Mouse (Mus musculus): ENCODE data around the gene Gm17349. TPM values are rescaled to one million over a fixed set of nuclear protein-coding genes. Genes with fewer than 3 reads are reported as not detected.
"Not testable (repeated sequence)": the region's sequence is repeated elsewhere in the genome, so short reads cannot be mapped to it uniquely, and the experiment has no call there.

Gm17349 gene
- polyA plus RNA-seq, 1 experiment from 2014 or later: not detected

DNA sequence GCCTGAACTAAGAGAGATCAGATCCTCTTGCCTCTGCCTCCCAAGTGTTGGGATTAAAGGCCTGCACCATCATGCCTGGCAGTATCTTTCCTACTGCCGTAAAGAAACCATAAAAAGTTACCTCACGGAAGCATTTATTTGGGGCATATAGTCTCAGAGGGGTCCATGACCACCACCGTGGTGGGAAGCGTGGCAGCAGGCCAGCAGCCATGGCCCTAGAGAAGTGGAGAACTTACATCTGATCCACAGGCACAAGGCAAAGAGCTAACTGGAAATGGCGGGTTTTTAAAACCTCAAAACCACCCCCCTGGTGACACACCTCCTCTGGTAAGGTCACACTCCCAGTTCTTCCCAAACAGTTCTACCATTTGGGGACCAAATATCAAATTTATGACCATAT is 22.9 kb upstream of the Gm17349 start:
- Histone ChIP-seq H3K27me3 (ENCODE audit: control insufficient read depth, insufficient read depth, low read length) (no peaks in the 10 kb centered on the region), H3K4me1 (ENCODE audit: control insufficient read depth, insufficient read depth, low read length) (peaks cover 20% of the 10 kb centered on the region), H3K4me2 (ENCODE audit: low read length) (no peak overlapping the region), H3K4me3 (replicated peaks; ENCODE audit: low read depth, low read length) (no peak overlapping the region), H3K36me3 (ENCODE audit: control insufficient read depth, insufficient read depth, low read length) (peaks cover 31% of the 10 kb centered on the region), H3K27ac (replicated peaks; ENCODE audit: low read depth, low read length) (no peak overlapping the region), H3K9ac (replicated peaks; ENCODE audit: low read length) (no peak overlapping the region), H3K9me3 (ENCODE audit: control insufficient read depth, low read length) (no peaks in the 10 kb centered on the region)
- ATAC-seq (ENCODE audit: low FRiP score, low TSS enrichment) (no peak), DNase-seq (no peak)
- 96% methylated on average over 5 of the region's 5 CpGs for WGBS

DNA sequence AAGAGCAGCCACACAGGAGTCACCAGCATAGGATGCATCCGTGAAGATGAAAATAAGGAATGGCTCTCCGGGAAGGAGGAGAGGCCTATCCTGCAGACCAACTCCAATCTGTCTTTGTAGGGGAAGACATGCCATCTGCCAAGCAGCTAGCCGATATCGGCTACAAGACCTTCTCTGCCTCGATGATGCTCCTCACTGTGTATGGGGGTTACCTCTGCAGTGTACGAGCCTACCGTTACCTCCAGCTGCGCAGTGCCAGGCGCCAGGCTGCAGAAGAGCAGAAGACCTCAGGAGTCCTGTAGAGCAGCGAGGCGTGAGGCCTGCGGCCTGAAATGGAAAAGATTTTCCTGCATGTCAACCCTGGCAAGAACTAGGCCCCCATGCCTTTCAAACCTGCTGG is 22.2 kb upstream of the Gm17349 start:
- no peak overlapping the region for H3K9ac ChIP-seq (replicated peaks; ENCODE audit: low read length)
- no peak overlapping the region for H3K4me3 ChIP-seq (replicated peaks; ENCODE audit: low read depth, low read length)
- peaks cover 33% of the 10 kb centered on the region for H3K36me3 ChIP-seq (ENCODE audit: control insufficient read depth, insufficient read depth, low read length)
- WGBS: 95% methylated on average over 12 of the region's 12 CpGs
- no peak for ATAC-seq (ENCODE audit: low FRiP score, low TSS enrichment)
- no peak for DNase-seq
- no peak overlapping the region for H3K27ac ChIP-seq (replicated peaks; ENCODE audit: low read depth, low read length)
- peaks cover 20% of the 10 kb centered on the region for H3K4me1 ChIP-seq (ENCODE audit: control insufficient read depth, insufficient read depth, low read length)
- H3K9me3 ChIP-seq (ENCODE audit: control insufficient read depth, low read length): no peaks in the 10 kb centered on the region
- H3K4me2 ChIP-seq (ENCODE audit: low read length): no peak overlapping the region
- H3K27me3 ChIP-seq (ENCODE audit: control insufficient read depth, insufficient read depth, low read length): no peaks in the 10 kb centered on the region

DNA sequence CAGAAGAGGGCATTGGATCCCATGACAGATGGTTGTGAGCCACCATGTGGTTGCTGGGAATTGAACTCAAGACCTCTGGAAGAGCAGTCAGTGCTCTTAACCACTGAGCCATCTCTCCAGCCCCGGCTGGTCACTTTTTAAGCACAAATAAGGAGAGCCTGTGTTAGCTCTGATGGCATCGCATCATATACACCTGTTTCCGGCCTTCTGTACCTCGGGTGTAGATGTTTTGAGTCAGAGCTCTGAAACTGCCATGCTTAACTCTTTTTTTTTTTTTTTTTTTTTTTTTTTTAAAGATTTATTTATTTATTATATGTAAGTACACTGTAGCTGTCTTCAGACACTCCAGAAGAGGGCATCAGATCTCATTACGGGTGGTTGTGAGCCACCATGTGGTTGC is 21.7 kb upstream of the Gm17349 start:
- not testable (repeated sequence) for H3K27me3 ChIP-seq (ENCODE audit: control insufficient read depth, insufficient read depth, low read length); DNase-seq; ATAC-seq (ENCODE audit: low FRiP score, low TSS enrichment); H3K9me3 ChIP-seq (ENCODE audit: control insufficient read depth, low read length); H3K27ac ChIP-seq (replicated peaks; ENCODE audit: low read depth, low read length); H3K9ac ChIP-seq (replicated peaks; ENCODE audit: low read length); H3K4me3 ChIP-seq (replicated peaks; ENCODE audit: low read depth, low read length)
- 89% methylated on average over 4 of the region's 5 CpGs for WGBS
- Histone ChIP-seq H3K4me2 (ENCODE audit: low read length) (peak overlapping the region; percentile 89), H3K4me1 (ENCODE audit: control insufficient read depth, insufficient read depth, low read length) (peaks cover 20% of the 10 kb centered on the region), H3K36me3 (ENCODE audit: control insufficient read depth, insufficient read depth, low read length) (peaks cover 38% of the 10 kb centered on the region)

- Histone ChIP-seq H3K9me3 (ENCODE audit: control insufficient read depth, low read length) (no peaks in the 10 kb centered on the region), H3K4me1 (ENCODE audit: control insufficient read depth, insufficient read depth, low read length) (peaks cover 20% of the 10 kb centered on the region), H3K27ac (replicated peaks; ENCODE audit: low read depth, low read length) (no peak overlapping the region), H3K27me3 (ENCODE audit: control insufficient read depth, insufficient read depth, low read length) (no peaks in the 10 kb centered on the region), H3K4me3 (replicated peaks; ENCODE audit: low read depth, low read length) (peak overlapping the region; percentile 96), H3K9ac (replicated peaks; ENCODE audit: low read length) (peak overlapping the region; percentile 90), H3K36me3 (ENCODE audit: control insufficient read depth, insufficient read depth, low read length) (peaks cover 43% of the 10 kb centered on the region), H3K4me2 (ENCODE audit: low read length) (peak overlapping the region; percentile 89)
- ATAC-seq (ENCODE audit: low FRiP score, low TSS enrichment): no peak
- no peak for DNase-seq
- 80% methylated on average over 2 of the region's 2 CpGs for WGBS
These were observed 21.3 kb upstream of the Gm17349 start for GRCm38 (mm10) chr15:99726549-99726948.

GRCm38 (mm10) chr15:99725341-99726155 is 20.3 kb upstream of the Gm17349 start, which contains the start of gene Cox14:
Cox14 (plus strand) TSS chr15:99725618.
- Histone ChIP-seq H3K36me3 (ENCODE audit: control insufficient read depth, insufficient read depth, low read length) (peaks cover 47% of the 10 kb centered on the region), H3K27me3 (ENCODE audit: control insufficient read depth, insufficient read depth, low read length) (no peaks in the 10 kb centered on the region), H3K4me2 (ENCODE audit: low read length) (peak within 1 kb of the TSS; percentile 89), H3K4me3 (replicated peaks; ENCODE audit: low read depth, low read length) (peak within 1 kb of the TSS; percentile 96), H3K9me3 (ENCODE audit: control insufficient read depth, low read length) (no peaks in the 10 kb centered on the region), H3K4me1 (ENCODE audit: control insufficient read depth, insufficient read depth, low read length) (peaks cover 20% of the 10 kb centered on the region), H3K27ac (replicated peaks; ENCODE audit: low read depth, low read length) (peak within 1 kb of the TSS; percentile 91), H3K9ac (replicated peaks; ENCODE audit: low read length) (peak within 1 kb of the TSS; percentile 90)
- DNase-seq: peak; percentile 99
- ATAC-seq (ENCODE audit: low FRiP score, low TSS enrichment): peak; percentile 95
- under 1% methylated on average over 67 of the region's 68 CpGs for WGBS

DNA sequence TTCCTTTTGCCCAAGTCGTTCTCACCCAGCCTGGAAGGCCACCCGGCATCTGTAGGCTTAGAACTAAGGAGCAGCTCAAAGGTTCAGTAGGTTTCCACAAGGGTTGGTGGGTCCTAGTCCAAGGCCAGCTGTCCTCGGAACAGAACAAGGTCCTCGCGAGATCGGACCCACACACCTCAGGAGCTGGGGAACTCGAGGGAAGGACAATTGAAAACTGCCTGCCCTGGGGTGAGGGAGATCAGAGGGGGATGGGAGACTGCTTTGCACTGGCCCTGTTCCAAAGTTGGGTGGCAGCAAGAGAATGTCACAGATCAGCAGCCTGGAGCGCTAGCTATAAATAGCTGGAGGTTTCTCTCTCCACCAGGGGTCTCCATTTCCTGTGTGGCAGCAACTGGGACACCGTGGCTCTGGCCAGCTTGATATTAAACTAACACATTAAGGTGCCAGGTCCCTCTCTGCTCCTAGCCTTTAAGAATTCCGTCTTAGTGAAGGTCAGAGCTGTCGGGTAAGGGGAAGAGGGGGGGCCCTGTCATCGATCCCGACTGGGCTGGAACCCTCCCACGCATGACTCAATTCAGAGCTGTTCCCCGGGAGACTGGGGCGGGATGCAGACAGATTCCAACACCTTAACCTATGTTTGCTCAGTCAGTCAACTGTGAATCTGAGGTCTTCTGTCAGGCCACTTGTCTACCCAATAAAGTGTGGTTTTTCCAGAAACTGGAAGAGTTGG is 19.2 kb upstream of the Gm17349 start:
- H3K9ac ChIP-seq (replicated peaks; ENCODE audit: low read length): peak overlapping the region; percentile 37
- H3K4me1 ChIP-seq (ENCODE audit: control insufficient read depth, insufficient read depth, low read length): peaks cover 20% of the 10 kb centered on the region
- DNase-seq: peak; percentile 90
- ATAC-seq (ENCODE audit: low FRiP score, low TSS enrichment): 0 out of 2 replicates have a peak, but pooled peaks have one; percentile 3
- peak overlapping the region; percentile 89 for H3K4me2 ChIP-seq (ENCODE audit: low read length)
- WGBS: 8% methylated on average over 16 of the region's 16 CpGs
- peaks cover 51% of the 10 kb centered on the region for H3K36me3 ChIP-seq (ENCODE audit: control insufficient read depth, insufficient read depth, low read length)
- peak overlapping the region; percentile 60 for H3K27ac ChIP-seq (replicated peaks; ENCODE audit: low read depth, low read length)
- H3K9me3 ChIP-seq (ENCODE audit: control insufficient read depth, low read length): no peaks in the 10 kb centered on the region
- H3K4me3 ChIP-seq (replicated peaks; ENCODE audit: low read depth, low read length): peak overlapping the region; percentile 96
- no peaks in the 10 kb centered on the region for H3K27me3 ChIP-seq (ENCODE audit: control insufficient read depth, insufficient read depth, low read length)

- DNase-seq (peak; percentile 35), ATAC-seq (ENCODE audit: low FRiP score, low TSS enrichment) (no peak)
- H3K9ac ChIP-seq (replicated peaks; ENCODE audit: low read length): no peak overlapping the region
- H3K9me3 ChIP-seq (ENCODE audit: control insufficient read depth, low read length): no peaks in the 10 kb centered on the region
- no peak overlapping the region for H3K4me2 ChIP-seq (ENCODE audit: low read length)
- peaks cover 20% of the 10 kb centered on the region for H3K4me1 ChIP-seq (ENCODE audit: control insufficient read depth, insufficient read depth, low read length)
- H3K4me3 ChIP-seq (replicated peaks; ENCODE audit: low read depth, low read length): no peak overlapping the region
- no peaks in the 10 kb centered on the region for H3K27me3 ChIP-seq (ENCODE audit: control insufficient read depth, insufficient read depth, low read length)
- H3K36me3 ChIP-seq (ENCODE audit: control insufficient read depth, insufficient read depth, low read length): peaks cover 49% of the 10 kb centered on the region
- H3K27ac ChIP-seq (replicated peaks; ENCODE audit: low read depth, low read length): peak overlapping the region; percentile 34; the same call in 1 of the 2 replicates
- 20% methylated on average over 11 of the region's 11 CpGs for WGBS
These were observed 18.4 kb upstream of the Gm17349 start for GRCm38 (mm10) chr15:99723515-99724291.

DNA sequence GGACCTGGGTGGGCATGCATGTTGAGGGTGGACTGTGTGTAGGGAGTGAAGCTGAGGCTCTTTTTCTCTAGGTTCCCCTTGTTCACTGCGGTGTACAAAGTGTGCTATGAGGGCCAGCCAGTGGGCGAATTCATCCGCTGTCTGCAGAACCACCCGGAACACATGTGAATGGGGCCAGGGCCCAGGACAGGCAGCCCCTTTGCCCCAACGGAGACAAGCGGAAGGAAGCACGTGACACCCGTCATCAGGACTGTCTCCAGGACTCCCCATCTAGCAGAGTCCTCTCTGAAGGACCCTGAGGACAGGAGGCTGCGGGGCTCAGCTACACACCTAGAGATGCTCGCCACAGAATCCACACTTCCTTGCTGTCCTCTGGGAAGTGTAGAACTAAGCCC is 17.8 kb upstream of the Gm17349 start:
- Histone ChIP-seq H3K36me3 (ENCODE audit: control insufficient read depth, insufficient read depth, low read length) (peaks cover 48% of the 10 kb centered on the region), H3K4me1 (ENCODE audit: control insufficient read depth, insufficient read depth, low read length) (peaks cover 20% of the 10 kb centered on the region), H3K9ac (replicated peaks; ENCODE audit: low read length) (no peak overlapping the region), H3K9me3 (ENCODE audit: control insufficient read depth, low read length) (no peaks in the 10 kb centered on the region), H3K4me3 (replicated peaks; ENCODE audit: low read depth, low read length) (no peak overlapping the region), H3K4me2 (ENCODE audit: low read length) (no peak overlapping the region), H3K27me3 (ENCODE audit: control insufficient read depth, insufficient read depth, low read length) (no peaks in the 10 kb centered on the region), H3K27ac (replicated peaks; ENCODE audit: low read depth, low read length) (0 out of 2 replicates have a peak overlapping the region, but pooled peaks have one; percentile 34)
- DNase-seq: no peak
- 50% methylated on average over 10 of the region's 10 CpGs for WGBS
- no peak for ATAC-seq (ENCODE audit: low FRiP score, low TSS enrichment)

Measured in midbrain, embryonic 14.5 days (tissue).